Mouse (Mus musculus) fibroblast of lung, adult 2 months (primary cell): ENCODE data around the gene Nutf2-ps1.

Experiments
- DNase-seq: peaks from one replicate; pipeline ENCODE4 v3.0.0-alpha.2; 2011; ENCODE audit warnings: low read depth

The Nutf2-ps1 gene

GRCm38 (mm10) chr19:53571056-53571455 lies 17.8 kb downstream of the Nutf2-ps1 start:
- DNase-seq = no peak

GRCm38 (mm10) chr19:53568553-53568952 lies 20.3 kb downstream of the Nutf2-ps1 start:
- DNase-seq = no peak

GRCm38 (mm10) chr19:53567864-53568263 lies 21.0 kb downstream of the Nutf2-ps1 start:
- DNase-seq = no peak

GRCm38 (mm10) chr19:53565565-53566277 lies 23.1 kb downstream of the Nutf2-ps1 start:
- DNase-seq = no peak

GRCm38 (mm10) chr19:53564174-53564573 lies 24.7 kb downstream of the Nutf2-ps1 start:
- DNase-seq = no peak

GRCm38 (mm10) chr19:53560436-53560835 lies 28.4 kb downstream of the Nutf2-ps1 start:
- DNase-seq = no peak

- DNase-seq = peak; percentile 39
Observed at GRCm38 (mm10) chr19:53557267-53557936, 31.5 kb downstream of the Nutf2-ps1 start.

GRCm38 (mm10) chr19:53556841-53557240 lies 32.0 kb downstream of the Nutf2-ps1 start:
- DNase-seq = no peak

GRCm38 (mm10) chr19:53554981-53555616 lies 33.8 kb downstream of the Nutf2-ps1 start:
- DNase-seq = peak; percentile 93

GRCm38 (mm10) chr19:53554402-53554801 lies 34.5 kb downstream of the Nutf2-ps1 start:
- DNase-seq = no peak

GRCm38 (mm10) chr19:53552795-53553194 lies 36.1 kb downstream of the Nutf2-ps1 start:
- DNase-seq = peak; percentile 67

- no peak for DNase-seq
Observed at GRCm38 (mm10) chr19:53552216-53552786, 36.6 kb downstream of the Nutf2-ps1 start.

GRCm38 (mm10) chr19:53550972-53551371 lies 37.9 kb downstream of the Nutf2-ps1 start:
- no peak for DNase-seq

GRCm38 (mm10) chr19:53547597-53547996 lies 41.3 kb downstream of the Nutf2-ps1 start:
- no peak for DNase-seq

- DNase-seq = no peak
Observed at GRCm38 (mm10) chr19:53544923-53545561, 43.8 kb downstream of the Nutf2-ps1 start.

- DNase-seq = no peak
Observed at GRCm38 (mm10) chr19:53543602-53544001, 45.3 kb downstream of the Nutf2-ps1 start.

- DNase-seq = no peak
Observed at GRCm38 (mm10) chr19:53539296-53539695, 49.6 kb downstream of the Nutf2-ps1 start.

GRCm38 (mm10) chr19:53538796-53539195 lies 50.1 kb downstream of the Nutf2-ps1 start:
- DNase-seq = no peak
